Mouse (Mus musculus): ENCODE results near the gene Ovol1.

The Ovol1 gene

DNA sequence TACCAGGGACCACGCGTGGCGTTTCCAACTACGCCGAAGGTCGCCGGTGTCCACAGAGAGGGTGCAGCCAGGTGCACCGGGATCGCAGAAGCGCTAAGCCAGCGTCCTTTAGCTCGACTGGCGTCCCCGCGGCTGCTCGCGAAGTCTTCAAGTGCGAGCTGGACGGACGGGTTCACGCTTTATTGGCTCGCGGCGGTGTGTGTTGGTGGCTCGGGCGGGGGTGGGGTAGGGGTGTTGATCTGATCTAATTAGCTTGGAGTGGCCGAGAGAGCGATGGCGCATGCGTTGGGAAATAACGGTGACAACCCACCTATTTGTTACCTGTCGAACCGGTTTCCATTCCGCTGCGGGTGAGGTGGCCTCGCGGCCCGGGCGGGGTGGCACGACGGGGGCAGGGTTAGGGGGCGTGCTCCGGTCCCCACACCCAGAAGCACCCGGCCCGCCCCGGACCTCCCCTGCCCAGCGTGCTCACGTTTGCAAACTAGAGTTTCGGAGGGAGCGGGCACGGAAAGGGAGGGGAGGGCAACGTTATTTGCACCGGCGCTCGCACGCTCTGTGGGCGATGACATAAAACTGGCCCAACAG lies at the start of gene Ovol1:
Ovol1 (minus strand) TSS at position 190 of the 585 bp plus-strand sequence.
- peak; percentile 79 for DNase-seq

DNA sequence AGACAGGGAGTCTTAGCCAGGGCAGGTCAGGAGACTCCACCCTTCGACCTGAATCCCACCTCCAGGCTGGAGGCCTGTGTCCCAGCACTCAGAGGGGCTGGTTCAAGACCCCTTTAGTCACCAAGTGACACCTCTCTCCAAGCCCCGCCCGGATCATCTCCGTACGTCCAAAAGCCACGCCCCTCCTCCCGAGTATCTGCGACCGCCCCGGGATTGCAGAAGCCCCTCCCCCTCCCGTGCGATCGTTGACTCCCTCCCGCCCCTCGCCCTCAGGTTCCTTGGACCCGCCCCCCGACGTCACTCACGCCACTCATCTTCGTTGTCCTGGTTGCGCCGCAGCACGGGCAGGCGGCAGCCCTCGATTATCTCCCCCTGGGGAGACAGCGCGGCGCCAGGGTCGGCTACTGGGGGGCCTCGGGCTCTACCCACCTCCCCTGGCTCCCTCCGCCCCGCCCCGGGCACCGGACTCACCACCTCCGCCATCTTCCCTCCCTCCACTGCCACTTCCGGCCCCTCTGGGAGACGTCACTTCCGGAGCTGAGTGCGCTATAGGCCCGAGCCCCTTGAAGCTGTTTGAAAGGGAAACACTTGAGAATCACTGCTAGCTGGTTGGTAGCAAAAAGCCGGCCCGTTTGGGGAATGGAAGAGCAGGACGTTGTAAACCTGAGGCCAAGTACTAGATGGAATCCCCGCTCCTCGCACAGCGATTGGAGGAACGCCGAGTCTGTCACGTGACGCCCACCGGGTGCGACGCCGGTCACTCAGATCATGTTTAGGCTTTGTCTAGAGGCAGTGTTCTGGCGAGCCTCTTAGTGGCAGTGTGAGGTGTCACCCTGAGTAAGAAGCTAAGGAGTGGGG lies 49.3 kb upstream of the Ovol1 start, which contains the start of gene Kat5:
Kat5 (minus strand) TSS at position 691 of the 858 bp plus-strand sequence.
- DNase-seq = peak; percentile 95

DNA sequence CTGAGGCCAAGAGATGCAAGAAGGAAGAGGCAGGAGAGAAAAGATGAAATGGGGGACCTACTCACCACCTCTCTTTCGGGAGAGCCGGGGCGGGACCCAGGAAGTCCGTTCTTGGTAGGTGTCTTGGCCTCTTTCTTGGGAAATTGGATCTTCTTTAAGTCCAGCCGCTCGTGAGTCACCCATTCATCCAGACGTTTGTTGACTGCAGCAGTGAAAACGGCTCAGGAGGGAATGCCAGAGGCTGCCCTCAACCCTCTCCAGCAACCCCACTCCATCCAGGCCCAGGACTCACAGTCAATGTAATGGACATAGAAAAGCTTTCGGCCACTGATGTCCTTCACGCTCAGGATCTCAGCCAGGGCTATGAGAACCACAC lies 48.7 kb upstream of the Ovol1 start:
- no peak for DNase-seq

DNA sequence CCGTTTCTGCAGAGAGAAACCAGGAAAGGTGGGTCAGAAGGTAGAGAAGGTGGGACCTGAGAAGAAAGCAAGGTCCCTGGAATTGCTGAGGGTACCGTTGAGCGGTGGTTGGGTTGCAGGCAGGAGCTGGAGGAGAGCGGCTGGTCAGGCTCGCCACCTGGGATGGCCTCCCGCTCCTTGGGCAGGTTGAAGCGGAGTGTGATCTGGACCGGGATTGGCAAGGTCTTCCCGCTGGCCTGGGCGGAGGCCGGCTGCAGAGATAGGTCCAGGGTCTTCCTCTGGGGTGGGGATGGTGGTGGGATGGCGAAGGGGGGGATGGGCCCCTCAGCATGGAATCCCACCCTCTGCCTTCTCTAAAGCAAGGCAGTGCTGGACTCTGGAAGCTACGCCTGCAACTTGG lies 48.3 kb upstream of the Ovol1 start:
- DNase-seq = no peak

DNA sequence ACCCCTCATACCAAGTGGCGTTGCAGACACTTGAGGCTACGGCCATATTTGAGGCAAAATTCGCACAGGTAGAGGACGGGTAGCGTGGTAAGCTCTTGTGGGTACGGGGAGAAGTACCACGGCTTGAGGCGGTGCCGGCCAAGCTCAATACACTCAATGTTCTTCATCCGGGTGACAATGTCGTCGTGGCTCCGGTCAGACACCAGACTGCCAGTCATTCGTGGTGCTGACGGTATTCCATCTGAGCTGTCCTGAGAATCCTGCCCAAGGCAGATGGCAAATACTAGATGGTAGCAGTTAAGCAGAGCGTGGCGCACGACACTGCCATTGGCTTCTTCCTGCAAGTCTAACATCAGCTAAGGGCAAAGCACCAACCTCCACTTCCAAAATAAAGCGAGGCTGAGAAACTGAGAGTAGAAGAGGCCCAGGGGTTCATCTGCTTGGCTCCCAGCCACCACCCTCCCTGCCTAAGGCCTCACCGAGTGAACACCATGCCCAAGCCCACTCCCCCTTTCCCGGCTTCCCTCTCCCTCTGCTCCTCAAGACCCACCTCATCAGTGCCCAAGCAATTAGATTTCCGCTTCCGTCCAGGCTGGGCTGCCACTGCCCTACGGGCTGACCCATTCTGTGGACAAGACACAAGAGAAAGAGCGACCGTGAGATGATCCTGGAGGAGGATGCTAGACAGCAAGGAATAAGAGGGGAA lies 47.4 kb upstream of the Ovol1 start:
- DNase-seq = no peak

DNA sequence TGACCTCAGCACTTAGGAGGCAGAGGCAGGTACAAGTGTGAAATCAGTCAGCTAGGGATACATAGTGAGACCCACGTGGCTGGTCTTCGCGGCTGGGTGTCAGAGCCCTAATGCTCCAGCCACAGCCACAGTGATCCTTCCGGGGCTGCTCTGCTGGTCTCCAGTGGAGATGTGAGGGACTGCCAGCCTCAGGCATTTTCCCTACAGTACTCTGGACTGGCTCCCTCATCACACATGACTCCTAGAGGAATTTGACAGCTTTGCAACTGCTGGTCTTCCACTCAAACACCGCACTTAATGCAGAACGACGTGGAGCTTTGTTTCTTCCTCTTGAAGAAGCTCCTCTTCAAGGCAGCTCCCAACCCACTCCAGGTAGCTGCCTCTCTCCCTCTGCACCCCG lies 45.8 kb upstream of the Ovol1 start:
- no peak for DNase-seq

DNA sequence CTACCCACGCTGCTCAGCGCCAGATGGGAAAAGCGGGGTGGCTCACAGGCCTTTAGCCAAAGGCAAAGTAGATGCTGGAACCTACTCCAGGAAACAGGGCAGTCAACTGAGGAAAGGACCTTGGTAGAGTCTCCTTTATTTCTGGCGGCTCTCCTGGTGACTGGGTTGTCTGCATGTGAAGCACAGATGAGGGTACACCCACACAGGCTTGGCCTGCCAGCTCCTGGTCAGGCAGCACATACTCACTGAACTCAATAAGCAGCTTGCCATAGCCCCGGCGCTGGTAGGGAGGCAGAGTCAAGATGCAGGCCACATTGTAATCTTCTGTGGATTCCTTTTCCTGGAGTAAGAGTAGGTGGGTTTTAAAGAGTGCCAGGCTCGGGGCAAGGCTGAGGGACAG lies 44.7 kb upstream of the Ovol1 start:
- no peak for DNase-seq

DNA sequence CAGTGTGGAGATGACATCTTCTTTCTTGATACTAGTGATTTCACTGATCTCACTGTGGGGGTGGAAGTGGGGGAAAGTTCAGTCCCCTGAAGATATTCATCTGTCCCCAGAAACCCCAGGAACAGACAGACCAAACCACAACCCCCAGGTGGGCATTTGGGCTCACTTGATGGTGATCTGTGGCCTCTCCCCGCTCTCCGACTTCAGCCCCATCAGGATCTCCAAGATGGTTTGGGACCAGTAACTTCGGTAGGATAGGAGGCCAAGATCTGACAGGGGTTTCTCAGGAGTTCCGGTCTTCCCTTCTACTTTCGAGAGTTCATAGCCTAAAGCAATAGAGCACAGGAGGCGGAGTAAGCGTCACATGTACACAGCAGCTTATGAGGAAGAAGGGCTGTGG lies 43.2 kb upstream of the Ovol1 start:
- no peak for DNase-seq

DNA sequence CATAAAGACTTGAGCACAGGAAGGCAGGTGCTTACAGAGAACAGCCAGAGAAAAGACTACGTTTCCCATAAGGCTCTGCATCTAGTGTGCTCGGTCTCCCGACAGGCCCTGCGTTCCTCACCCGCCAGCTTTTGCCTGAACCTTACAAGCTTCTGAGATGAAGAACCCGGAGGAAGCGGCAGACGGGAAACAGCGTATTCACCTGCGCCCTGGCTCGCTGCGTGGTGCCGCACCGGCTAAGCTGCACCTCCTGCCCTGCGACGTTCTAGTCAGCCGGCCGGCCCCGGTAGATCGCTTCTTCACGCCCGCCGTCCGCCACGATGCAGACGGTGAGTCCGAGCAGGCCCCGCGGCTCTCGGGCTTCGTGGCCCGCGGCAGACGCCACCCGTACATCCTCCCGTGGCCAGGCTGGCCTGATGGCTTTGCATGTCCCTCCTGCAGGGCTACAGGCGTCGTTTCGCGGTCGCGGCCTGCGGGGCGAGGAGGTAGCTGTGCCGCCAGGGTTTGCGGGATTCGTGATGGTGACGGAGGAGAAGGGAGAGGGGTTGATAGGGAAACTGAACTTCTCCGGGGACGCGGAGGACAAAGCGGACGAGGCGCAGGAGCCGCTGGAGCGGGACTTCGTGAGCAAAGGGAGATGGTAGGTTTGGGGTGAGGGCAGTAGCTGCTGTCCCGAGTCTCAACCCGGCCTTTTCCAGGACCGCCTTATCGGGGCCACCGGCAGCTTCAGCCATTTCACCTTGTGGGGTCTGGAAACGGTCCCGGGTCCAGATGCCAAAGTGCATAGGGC lies 41.5 kb upstream of the Ovol1 start, which contains the start of gene Rnaseh2c:
Rnaseh2c (plus strand) TSS at position 122 of the 790 bp plus-strand sequence.
- peak; percentile 77 for DNase-seq

DNA sequence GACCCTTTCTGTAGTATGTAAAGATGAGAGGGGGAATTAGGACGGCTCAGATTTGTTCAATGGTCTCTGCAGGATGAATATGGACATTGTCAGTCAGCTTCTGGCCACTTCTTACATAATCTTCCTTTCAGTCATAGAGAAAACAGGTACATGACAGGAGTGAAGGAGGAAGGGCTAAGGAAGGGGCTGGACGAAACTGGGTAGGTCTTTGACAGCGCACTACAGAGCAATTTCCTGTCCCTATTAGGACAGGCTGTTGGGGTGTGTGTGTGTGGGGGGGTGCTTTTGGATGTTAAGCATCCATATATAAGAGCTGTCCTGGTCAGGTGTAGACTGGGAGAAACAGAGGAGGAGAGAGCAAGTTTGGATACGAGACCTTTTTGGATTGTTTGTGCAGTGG lies 38.8 kb upstream of the Ovol1 start:
- no peak for DNase-seq

DNA sequence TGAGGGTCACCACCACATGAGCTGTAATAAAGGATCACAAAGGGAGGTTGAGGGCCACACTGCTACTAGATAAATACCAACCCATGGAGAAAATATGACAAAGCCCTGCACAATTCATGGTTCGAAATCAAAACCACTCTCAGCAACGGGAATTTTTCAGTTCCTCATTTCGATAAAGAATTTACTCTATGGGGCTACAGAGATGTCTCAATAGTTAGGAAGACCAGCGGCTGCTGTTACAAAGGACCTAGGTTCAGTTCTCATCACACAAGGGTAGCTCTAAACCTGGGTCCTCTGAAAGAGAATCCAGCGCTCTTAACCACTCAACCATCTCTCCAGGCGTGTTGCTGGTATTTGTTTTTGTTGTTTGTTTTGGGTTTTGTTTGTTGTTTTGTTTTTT lies 31.4 kb upstream of the Ovol1 start:
- DNase-seq = no peak

DNA sequence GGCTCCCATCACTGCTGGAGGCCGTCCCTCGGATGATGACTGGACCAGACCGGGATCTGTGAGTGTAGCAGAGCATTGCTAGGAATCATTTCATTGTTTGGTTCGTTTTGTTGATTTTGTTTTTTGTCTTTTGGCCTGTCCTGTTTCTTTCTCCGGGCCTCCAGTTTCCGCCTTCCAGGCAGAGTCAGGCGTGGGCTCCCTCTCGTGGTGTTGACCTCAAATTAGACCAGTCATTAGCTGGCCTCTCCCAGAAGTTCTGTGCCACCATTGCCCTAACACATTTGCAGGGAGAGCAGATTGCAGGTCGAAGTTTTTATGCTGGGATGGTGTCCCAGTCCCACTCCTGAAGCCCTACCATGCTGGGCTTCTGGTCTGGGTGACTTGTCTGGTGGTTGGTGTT lies 28.7 kb upstream of the Ovol1 start:
- no peak for DNase-seq

DNA sequence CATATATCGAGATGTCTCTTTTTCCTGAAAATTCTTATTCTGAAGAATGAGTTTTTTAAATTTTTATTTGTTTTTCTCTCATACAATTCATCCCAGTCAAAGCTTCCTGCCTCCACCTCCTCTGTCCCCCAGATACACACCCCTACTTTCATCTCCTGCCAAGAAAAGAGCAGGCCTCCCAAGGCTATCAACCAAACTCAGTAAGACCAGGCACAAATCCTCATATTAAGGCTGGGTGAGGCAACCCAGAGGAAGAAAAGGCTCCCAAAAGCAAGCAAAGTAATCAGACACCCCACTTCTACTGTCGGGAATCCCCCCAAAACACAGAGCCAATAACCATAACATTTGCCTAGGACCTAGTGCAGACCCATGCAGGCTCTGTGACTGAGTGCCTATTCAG lies 21.5 kb upstream of the Ovol1 start:
- no peak for DNase-seq

DNA sequence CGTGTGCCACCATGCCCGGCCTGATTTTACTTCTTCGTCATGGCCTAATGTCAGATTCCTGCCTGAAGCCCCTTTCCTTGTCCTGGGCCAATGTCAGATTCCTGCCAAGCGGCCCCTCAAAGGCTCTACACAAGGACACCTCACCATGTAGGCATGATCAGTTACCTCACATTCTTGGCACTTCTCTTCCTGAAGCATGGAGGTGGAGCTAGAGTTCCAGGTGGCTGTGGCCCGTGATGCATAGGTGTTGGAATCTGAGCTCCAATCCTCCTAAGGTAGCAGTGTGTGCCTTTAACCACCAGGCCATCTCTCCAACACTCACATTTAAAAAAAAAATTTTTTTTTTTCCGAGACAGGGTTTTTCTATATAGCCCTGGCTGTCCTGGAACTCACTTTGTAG lies 20.3 kb upstream of the Ovol1 start:
- no peak for DNase-seq

DNA sequence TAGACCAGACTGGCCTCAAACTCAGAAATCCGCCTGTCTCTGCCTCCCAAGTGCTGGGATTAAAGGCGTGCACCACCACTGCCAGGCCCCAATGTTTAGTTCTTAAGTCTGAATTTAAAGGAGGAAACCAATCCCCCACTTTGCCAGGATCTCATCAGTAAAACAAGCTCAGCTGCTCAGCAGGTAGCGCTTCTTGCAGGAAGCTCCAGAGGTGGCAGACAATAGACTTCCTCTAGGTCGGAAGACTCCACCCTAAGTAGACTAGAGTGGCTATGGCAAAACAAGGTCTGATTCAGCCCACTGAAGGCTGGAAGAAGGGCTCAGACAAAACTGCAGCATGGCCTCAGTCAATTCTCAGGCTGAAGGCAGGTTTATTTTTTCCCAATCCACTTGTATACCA lies 19.5 kb upstream of the Ovol1 start:
- DNase-seq = no peak

DNA sequence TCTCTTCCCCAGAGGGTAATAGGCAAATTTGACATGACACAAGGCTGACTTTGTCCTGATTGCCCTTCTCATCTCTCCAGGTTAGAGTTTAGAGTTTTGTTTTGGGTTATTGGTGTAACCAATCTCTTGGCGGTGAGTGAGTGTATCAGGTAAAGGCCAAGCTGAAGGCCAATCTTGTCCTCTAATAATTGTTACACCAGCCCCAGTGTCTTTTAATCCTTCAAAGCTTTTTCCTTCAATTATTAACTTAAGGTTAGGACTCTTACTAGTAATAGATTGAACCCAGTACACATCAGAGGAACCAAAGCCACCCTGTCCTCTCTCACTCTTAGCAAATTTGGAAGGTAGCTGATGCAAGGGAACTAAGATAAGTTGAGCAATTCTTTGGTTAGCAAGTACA lies 14.9 kb upstream of the Ovol1 start:
- peak; percentile 63 for DNase-seq

DNA sequence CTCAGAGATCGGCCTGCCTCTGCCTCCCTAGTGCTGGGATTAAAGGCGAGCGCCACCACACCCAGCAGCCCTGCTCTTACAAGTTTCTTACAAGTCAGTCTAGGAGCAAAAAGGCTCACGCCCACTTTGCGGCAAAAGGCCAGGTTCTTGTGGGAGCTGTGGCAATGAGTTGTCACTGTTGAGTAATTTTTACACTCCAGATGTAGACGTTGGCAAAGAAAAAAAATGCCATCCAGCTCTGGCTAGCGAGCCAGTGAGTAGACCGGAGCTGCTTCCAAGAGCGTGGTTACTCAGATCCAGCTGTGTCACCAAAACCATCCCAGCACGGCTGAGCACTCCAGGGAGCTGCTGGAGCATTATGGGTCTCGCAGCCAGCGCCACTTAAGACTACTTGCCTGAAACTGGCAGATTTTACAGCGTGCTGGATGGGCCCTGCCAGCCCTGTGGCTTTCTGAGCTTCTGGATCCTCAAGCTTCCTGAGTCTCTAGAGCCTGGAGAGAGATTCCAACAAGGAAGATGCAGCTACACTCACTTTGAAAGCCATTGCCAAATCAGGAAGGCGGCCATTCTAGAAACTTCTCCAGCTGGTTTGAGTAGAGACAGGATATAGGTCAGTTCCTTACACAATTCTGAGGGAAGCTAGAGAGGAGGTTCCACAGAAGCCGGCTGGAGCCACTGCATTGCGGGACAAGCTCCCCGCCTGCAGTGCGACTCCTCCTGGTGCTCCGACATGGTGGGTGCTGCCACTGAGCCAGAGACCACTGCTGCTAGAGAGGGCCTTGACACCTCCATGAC lies 12.1 kb upstream of the Ovol1 start:
- DNase-seq = peak; percentile 85

DNA sequence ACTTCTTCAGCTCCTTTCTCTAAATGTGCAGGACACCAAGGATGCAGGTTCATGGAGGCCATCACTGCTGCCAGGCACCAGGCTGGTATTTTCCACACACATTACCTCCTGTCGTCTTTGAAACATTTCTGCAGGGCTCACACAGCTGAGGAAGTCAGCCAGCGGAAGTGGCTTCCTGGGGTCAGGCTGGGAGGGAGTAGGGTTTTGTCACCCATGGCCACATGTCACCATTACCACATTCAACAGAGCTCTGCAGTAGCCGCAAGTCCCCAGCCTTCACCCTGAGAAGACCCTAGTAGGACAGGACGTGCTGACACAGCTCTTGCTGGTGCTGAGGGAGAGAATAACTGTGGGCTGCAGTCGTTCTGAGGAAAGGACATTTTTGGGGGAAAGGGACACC lies 11.4 kb upstream of the Ovol1 start:
- no peak for DNase-seq

DNA sequence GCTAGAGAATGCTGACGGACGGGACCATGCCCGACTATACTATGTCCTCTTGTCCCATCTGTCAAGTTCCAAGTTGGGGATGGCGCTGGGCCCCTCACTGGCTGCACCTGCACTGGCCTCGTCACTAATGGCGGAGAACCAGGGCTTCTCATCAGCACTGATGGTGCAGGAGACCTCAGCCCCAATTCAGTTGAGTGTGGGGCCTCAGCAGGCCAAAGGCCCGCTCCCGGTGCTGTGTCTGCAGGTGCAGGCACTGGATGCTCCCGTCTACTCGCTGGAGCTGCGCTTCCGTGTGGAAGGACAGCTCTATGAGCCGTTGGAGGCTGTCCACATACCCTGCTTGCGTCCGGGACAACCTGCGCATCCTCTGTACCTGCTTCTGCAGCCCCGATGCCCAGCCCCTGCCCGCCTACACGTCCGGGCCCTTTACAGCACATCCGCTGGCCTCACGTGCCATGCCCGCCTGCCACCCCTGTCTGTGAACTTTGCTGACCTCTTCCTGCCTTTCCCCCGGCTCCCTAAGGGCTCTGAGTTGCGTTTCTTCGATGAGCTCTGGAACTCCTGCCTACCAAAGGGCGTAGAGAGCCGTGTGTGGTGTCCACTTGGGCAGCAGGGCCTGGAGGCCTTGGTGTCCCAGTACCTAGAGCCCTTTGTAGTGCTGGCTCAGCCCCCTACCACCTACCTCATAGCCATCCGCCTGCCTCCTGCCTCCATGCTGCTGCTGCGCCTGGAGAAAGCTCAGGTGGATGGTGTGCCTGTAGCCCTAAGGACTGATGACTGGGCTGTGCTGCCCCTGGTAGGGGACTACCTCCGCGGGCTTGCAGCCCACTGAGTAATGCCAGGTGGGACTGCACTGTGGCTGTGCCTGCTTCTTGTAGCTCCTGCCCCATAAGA lies 10.2 kb upstream of the Ovol1 start:
- no peak for DNase-seq

DNA sequence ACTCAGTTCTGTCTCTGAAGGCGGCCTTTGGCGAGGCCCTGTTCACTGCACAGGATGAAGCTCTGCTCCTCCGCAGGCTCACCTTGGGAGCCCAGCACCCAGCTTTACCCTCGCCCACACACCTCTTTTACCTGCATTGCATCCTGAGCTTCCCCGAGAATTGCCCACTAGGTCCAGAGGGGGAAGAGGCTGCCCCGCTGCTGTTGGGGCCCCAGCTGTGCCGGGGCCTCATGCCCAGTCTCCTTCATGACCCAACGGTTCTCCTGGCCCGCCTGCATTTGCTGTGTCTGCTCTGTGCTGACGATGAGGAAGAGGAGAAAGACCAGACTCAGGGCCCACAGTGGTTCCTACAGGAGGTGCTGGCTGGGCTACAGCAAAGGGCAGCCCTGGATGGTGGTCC lies 9.1 kb upstream of the Ovol1 start:
- DNase-seq = no peak

DNA sequence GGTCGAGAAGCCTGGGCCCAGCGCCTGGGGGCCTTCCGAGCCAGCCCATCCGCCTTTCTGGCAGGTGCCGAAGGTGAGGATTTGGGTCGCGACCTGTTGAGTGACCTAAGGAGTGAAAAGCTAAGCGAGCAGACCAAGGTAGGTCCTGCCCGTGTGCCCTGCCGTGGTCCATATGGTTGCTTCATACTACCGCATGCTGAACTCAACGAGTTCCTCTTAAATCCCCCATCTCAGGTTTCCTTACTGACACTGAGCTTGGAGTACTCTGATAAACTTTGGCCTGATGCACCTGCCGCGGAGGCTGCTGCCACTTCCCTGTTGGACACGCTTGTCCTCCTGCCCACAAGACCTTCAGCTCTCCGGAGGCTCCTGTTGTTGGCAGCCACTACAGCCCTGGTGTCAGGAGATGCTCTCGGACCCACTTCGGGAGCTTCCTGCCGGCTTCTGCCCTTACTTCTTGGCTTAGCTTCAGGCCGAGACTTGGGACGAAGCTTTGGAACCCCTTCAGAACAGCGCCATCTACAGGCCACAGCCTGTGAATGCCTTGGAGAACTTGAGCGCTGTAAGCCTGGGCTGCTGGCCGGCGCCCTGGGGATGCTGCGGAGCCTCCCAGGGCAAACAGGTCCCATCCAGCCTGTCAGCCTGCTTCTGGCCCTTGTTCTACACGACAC lies 8.2 kb upstream of the Ovol1 start:
- DNase-seq = peak; percentile 85
